Mouse (Mus musculus): Measurements from ENCODE around the gene Fez1.

DNA sequence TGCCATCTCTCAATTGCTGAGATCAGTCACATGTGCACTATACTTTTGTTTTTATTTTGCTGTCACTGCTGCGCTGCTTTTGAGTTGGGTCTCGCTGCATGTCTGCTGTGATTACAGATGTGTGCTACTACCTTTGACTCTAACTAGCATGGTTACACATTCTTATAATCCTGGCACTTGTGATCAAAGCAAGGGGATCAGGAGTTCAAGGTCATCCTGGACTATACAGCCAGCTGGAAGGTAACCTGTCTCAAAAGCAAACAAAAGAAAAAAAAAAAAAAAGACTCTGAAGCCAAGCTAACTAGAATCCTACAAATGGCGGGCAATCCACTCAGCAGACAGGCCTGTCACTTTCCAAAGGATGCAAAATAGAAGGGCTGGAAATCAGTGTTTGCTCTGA lies 29.5 kb upstream of the Fez1 start:
- TF ChIP-seq POLR2A (IDR thresholded peaks at IDR 0.05; ENCODE audit: control insufficient read depth in 1 of 2, insufficient read depth in 1 of 2, low read depth in 1 of 2, low read length in 2 of 2, poor library complexity in 1 of 2) (no peak), RCOR1 (IDR thresholded peaks at IDR 0.05; ENCODE audit: low read depth, low read length) (no peak), NELFE (IDR thresholded peaks at IDR 0.05; ENCODE audit: low read depth, low read length) (no peak)
